Mouse (Mus musculus) gastrocnemius, adult 8-10 months (tissue): ENCODE data around the gene Esp36. TPM values are rescaled to one million over a fixed set of nuclear protein-coding genes. Genes with fewer than 3 reads are reported as not detected.
"Not testable (repeated sequence)": the region's sequence is repeated elsewhere in the genome, so short reads cannot be mapped to it uniquely, and the experiment has no call there.

Experiments
- DNase-seq, 2 experiments: peaks; one replicate each; pipeline ENCODE4 v3.0.0; 2022; ENCODE audit warnings: low spot score in 2 of 2
- total RNA-seq, 4 experiments: library from RNA; stranded (reverse); gene quantifications; 2 replicates each; pipeline ENCODE4 v1.2.4; 2022

Gene Esp36
- not detected for total RNA-seq

GRCm38 (mm10) chr17:38420085-38420484 is at the start of gene Esp36:
TSS of gene Esp36 (minus strand) at chr17:38420185.
- DNase-seq: no peak

GRCm38 (mm10) chr17:38456206-38456605 is 36.2 kb upstream of the Esp36 start:
- not testable (repeated sequence) for DNase-seq

GRCm38 (mm10) chr17:38450688-38451087 is 30.7 kb upstream of the Esp36 start:
- DNase-seq: no peak

GRCm38 (mm10) chr17:38406135-38406534 is 13.8 kb downstream of the Esp36 start:
- no peak for DNase-seq

- DNase-seq: no peak
Observed at GRCm38 (mm10) chr17:38391821-38392220, 28.2 kb downstream of the Esp36 start.

Other genes with a start within 250 kb of the Esp36 start
- gene Olfr134, start 248.8 kb downstream of the Esp36 start, total RNA-seq: not detected
- gene Olfr135, start 215.8 kb downstream of the Esp36 start, total RNA-seq: not detected
- not detected for gene Olfr138, start 159.2 kb downstream of the Esp36 start, total RNA-seq
- not detected for gene Olfr137, start 112.6 kb downstream of the Esp36 start, total RNA-seq
- gene Olfr136, start 90.4 kb downstream of the Esp36 start, total RNA-seq: not detected
- not detected for gene Esp34, start 134.0 kb upstream of the Esp36 start, total RNA-seq
- not detected for gene Esp31, start 219.3 kb upstream of the Esp36 start, total RNA-seq